Mouse (Mus musculus): ENCODE measurements around the gene Tubb4b. TPM values are rescaled to one million over a fixed set of nuclear protein-coding genes. Genes with fewer than 3 reads are reported as not detected.

Gene Tubb4b
- polyA plus RNA-seq (2014; fragmentation: Nextera tagmentation; extraction: Ambion mirVana) = 512 and 519 TPM in 2 replicates

DNA sequence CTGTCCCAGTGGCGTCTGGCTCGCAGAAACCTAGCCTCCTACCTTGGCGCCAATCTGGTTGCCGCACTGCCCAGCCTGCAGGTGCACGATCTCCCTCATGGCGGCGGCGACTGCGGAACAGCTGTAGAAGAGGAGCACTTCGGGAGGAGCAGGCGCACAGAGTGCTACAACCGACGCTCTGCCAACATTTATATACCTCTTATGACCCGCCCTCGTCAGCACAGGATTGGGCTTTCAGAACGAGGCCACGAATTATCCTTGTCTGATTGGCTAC, at the start of gene Tubb4b:
Tubb4b (minus strand) TSS at position 211 of the 274 bp plus-strand sequence.
- peak within 1 kb of the TSS; percentile 89 for H3K4me2 ChIP-seq (replicated peaks; ENCODE audit: low read depth, low read length)
- peak within 1 kb of the TSS; percentile 89 for H3K4me3 ChIP-seq (ENCODE audit: low read depth, low read length)
- peak within 1 kb of the TSS; percentile 97 for H3K27ac ChIP-seq (ENCODE audit: low read length)
- peaks cover 8% of the 10 kb centered on the region; the same call in 1 of the 2 replicates for H3K4me1 ChIP-seq (ENCODE audit: control insufficient read depth, insufficient read depth, low read length)
- peak within 1 kb of the TSS; percentile 82 for H3K9ac ChIP-seq (replicated peaks; ENCODE audit: low read depth, low read length)
- no peaks in the 10 kb centered on the region for H3K27me3 ChIP-seq (ENCODE audit: control insufficient read depth, insufficient read depth, low read length)
- WGBS = 0% methylated on average over 17 of the region's 17 CpGs
- peaks cover 6% of the 10 kb centered on the region for H3K36me3 ChIP-seq (ENCODE audit: control insufficient read depth, insufficient read depth, low read length)
- ATAC-seq (ENCODE audit: insufficient number of reproducible peaks, insufficient read depth, low FRiP score, low read depth) = no peak
- no peaks in the 10 kb centered on the region for H3K9me3 ChIP-seq (ENCODE audit: control insufficient read depth, low read depth, low read length)

DNA sequence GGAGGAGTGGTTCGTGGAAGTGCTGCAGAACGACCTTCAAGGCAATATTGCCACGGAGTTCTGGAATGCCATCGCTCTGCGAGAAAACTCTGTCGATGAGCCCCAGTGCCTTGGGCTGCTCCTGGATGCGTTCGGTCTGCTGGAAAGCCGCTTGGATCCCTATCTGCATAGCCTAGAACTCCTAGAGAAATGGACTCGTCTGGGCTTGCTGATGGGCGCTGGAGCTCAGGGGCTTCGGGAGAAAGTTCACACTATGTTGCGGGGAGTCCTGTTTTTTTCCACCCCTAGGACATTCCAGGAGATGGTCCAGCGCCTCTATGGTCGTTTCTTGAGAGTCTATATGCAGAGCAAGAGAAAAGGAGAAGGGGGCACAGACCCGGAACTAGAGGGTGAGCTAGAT, 48.5 kb upstream of the Tubb4b start:
- H3K4me2 ChIP-seq (replicated peaks; ENCODE audit: low read depth, low read length) = peak overlapping the region; percentile 95
- ATAC-seq (ENCODE audit: insufficient number of reproducible peaks, insufficient read depth, low FRiP score, low read depth) = no peak
- peak overlapping the region; percentile 17; the same call in 1 of the 2 replicates for H3K27ac ChIP-seq (ENCODE audit: low read length)
- WGBS = 32% methylated on average over 16 of the region's 16 CpGs
- H3K36me3 ChIP-seq (ENCODE audit: control insufficient read depth, insufficient read depth, low read length) = peaks cover 55% of the 10 kb centered on the region
- peak overlapping the region; percentile 82 for H3K9ac ChIP-seq (replicated peaks; ENCODE audit: low read depth, low read length)
- no peaks in the 10 kb centered on the region for H3K9me3 ChIP-seq (ENCODE audit: control insufficient read depth, low read depth, low read length)
- H3K4me1 ChIP-seq (ENCODE audit: control insufficient read depth, insufficient read depth, low read length) = peaks cover 16% of the 10 kb centered on the region; the same call in 1 of the 2 replicates
- H3K4me3 ChIP-seq (ENCODE audit: low read depth, low read length) = peak overlapping the region; percentile 75
- no peaks in the 10 kb centered on the region for H3K27me3 ChIP-seq (ENCODE audit: control insufficient read depth, insufficient read depth, low read length)

DNA sequence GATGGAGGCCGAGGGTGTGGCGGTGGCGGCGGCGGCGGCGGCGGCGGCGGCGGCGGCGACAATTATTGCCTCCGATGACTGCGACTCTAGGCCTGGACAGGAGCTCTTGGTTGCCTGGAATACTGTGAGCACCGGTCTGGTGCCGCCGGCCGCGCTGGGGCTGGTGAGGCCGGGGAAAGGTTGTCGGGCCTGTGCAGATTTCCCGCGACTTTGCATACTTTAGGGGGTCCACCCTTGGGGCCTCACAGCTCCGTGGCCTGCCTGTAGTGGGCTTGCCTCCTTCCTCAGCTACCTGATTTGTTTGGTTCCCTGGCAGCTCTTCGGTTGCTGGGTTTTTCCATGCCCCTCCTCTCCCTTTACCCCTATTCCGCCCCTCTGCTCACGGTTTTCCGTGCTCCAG, 48.0 kb upstream of the Tubb4b start:
- Histone ChIP-seq H3K27ac (ENCODE audit: low read length) (peak overlapping the region; percentile 17; the same call in 1 of the 2 replicates), H3K9ac (replicated peaks; ENCODE audit: low read depth, low read length) (peak overlapping the region; percentile 82), H3K4me1 (ENCODE audit: control insufficient read depth, insufficient read depth, low read length) (peaks cover 16% of the 10 kb centered on the region; the same call in 1 of the 2 replicates), H3K36me3 (ENCODE audit: control insufficient read depth, insufficient read depth, low read length) (peaks cover 50% of the 10 kb centered on the region), H3K27me3 (ENCODE audit: control insufficient read depth, insufficient read depth, low read length) (no peaks in the 10 kb centered on the region), H3K9me3 (ENCODE audit: control insufficient read depth, low read depth, low read length) (no peaks in the 10 kb centered on the region), H3K4me3 (ENCODE audit: low read depth, low read length) (peak overlapping the region; percentile 75), H3K4me2 (replicated peaks; ENCODE audit: low read depth, low read length) (peak overlapping the region; percentile 95)
- under 1% methylated on average over 28 of the region's 29 CpGs for WGBS
- peak; percentile 51; the same call in 1 of the 2 replicates for ATAC-seq (ENCODE audit: insufficient number of reproducible peaks, insufficient read depth, low FRiP score, low read depth)

DNA sequence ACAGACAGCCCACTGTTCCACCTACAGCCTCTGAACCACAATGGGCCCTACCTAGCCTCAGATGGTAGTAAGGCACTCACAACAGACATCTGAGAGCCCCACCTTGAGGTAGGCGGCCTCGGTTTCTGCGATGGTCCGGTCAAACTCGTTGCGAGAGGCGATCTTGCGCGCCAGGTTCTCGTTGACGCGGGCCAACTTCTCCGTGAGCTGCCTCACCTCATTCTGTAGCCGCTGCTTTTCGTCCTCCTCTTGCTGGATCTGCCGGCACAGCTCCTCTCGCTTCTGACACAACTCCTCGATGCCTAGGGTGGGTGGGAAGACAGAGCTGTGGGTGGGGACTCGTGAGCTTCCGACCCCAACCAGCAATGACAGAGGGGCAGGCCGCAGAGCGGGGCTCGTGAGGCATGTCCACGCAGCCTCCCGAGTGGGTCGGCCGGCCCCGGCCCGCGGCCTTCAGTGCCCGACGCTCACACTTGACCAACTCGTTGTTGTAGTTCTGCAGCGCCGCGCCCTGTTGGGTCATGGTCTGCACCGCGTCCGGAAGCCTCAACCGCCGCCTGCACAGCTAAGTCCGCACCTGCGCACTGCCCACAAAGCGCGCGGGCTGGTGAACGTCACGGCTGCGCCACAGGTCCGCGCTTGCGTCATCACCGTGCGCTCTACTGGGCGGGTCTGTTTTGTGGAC, 47.5 kb upstream of the Tubb4b start, which contains the start of the genes Ssna1 and Anapc2:
Ssna1 (minus strand) TSS at position 612 of the 685 bp plus-strand sequence.
Anapc2 (plus strand) TSS at position 652 of the 685 bp plus-strand sequence.
- 1% methylated on average over 52 of the region's 55 CpGs for WGBS
- H3K4me3 ChIP-seq (ENCODE audit: low read depth, low read length) = peak within 1 kb of the TSS; percentile 75

DNA sequence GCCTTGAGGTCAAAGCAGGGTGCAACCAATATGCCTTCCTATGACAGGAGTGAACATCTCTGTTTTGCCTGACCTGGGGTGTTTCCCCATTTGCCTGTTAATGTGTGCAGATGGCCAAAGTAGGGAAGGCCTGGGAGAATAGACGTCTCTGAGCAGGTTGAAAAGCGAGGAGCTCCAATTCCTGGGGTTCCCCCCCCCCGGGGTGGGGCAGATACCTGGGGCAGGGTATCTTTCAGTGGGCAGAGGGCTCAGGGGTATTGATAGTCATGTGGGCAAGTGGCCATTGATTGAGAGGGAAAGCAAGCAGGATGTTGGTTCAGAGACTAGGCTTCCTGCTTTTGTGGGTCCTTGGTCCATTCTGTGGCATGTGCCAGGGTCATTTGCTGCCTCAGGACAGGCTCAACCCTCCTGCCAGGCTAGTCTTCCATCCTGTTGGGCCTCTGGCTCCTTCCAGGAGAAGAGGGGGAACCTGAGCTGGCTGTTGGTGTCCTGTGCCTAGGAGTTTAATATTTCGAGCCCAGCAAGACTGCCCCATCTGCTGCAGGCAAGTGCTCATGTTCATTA, 43.3 kb upstream of the Tubb4b start:
- 75% methylated on average over 4 of the region's 4 CpGs for WGBS
- Histone ChIP-seq H3K27ac (ENCODE audit: low read length) (no peak overlapping the region), H3K36me3 (ENCODE audit: control insufficient read depth, insufficient read depth, low read length) (peaks cover 13% of the 10 kb centered on the region; the same call in 1 of the 2 replicates), H3K4me3 (ENCODE audit: low read depth, low read length) (no peak overlapping the region), H3K27me3 (ENCODE audit: control insufficient read depth, insufficient read depth, low read length) (no peaks in the 10 kb centered on the region; the same call in none of the 2 replicates), H3K4me2 (replicated peaks; ENCODE audit: low read depth, low read length) (no peak overlapping the region), H3K9me3 (ENCODE audit: control insufficient read depth, low read depth, low read length) (no peaks in the 10 kb centered on the region), H3K4me1 (ENCODE audit: control insufficient read depth, insufficient read depth, low read length) (peaks cover 17% of the 10 kb centered on the region; the same call in 1 of the 2 replicates), H3K9ac (replicated peaks; ENCODE audit: low read depth, low read length) (no peak overlapping the region)
- no peak for ATAC-seq (ENCODE audit: insufficient number of reproducible peaks, insufficient read depth, low FRiP score, low read depth)

More for the DNA sequence above, 47.5 kb upstream of the Tubb4b start, which contains the start of the genes Ssna1 and Anapc2:
- H3K4me1 ChIP-seq (ENCODE audit: control insufficient read depth, insufficient read depth, low read length) = peaks cover 16% of the 10 kb centered on the region; the same call in 1 of the 2 replicates
- no peaks in the 10 kb centered on the region for H3K27me3 ChIP-seq (ENCODE audit: control insufficient read depth, insufficient read depth, low read length)
- peaks cover 44% of the 10 kb centered on the region for H3K36me3 ChIP-seq (ENCODE audit: control insufficient read depth, insufficient read depth, low read length)
- peak; percentile 96 for ATAC-seq (ENCODE audit: insufficient number of reproducible peaks, insufficient read depth, low FRiP score, low read depth)
- H3K9ac ChIP-seq (replicated peaks; ENCODE audit: low read depth, low read length) = peak within 1 kb of the TSS; percentile 82
- peak within 1 kb of the TSS; percentile 82 for H3K27ac ChIP-seq (ENCODE audit: low read length)
- H3K9me3 ChIP-seq (ENCODE audit: control insufficient read depth, low read depth, low read length) = no peaks in the 10 kb centered on the region
- H3K4me2 ChIP-seq (replicated peaks; ENCODE audit: low read depth, low read length) = peak within 1 kb of the TSS; percentile 95

DNA sequence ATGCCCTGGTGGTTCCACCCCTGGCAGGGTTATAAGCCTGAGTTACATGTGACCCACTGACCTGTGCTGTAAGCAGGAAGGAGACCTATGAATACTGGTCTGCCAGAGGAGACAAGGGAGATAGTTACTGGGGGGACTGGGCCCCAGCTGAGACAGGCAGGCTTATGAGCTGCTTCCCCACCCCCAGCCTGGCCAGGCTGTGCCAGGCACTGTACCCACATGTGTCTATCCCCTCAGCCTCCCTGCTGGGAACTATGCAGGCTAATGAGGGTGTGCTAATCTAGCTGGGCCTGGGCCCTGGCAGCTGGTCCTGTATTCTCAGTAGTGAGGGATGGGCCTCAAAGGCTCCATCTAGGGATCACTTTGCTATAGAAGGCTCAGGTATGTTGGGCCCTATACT, 42.7 kb upstream of the Tubb4b start:
- H3K27ac ChIP-seq (ENCODE audit: low read length) = no peak overlapping the region; the same call in 1 of the 2 replicates
- no peak overlapping the region for H3K4me2 ChIP-seq (replicated peaks; ENCODE audit: low read depth, low read length)
- no peaks in the 10 kb centered on the region for H3K9me3 ChIP-seq (ENCODE audit: control insufficient read depth, low read depth, low read length)
- H3K4me1 ChIP-seq (ENCODE audit: control insufficient read depth, insufficient read depth, low read length) = peaks cover 17% of the 10 kb centered on the region; the same call in 1 of the 2 replicates
- H3K36me3 ChIP-seq (ENCODE audit: control insufficient read depth, insufficient read depth, low read length) = peaks cover 13% of the 10 kb centered on the region; the same call in 1 of the 2 replicates
- H3K4me3 ChIP-seq (ENCODE audit: low read depth, low read length) = no peak overlapping the region
- H3K27me3 ChIP-seq (ENCODE audit: control insufficient read depth, insufficient read depth, low read length) = no peaks in the 10 kb centered on the region; the same call in none of the 2 replicates
- ATAC-seq (ENCODE audit: insufficient number of reproducible peaks, insufficient read depth, low FRiP score, low read depth) = no peak
- no peak overlapping the region for H3K9ac ChIP-seq (replicated peaks; ENCODE audit: low read depth, low read length)

DNA sequence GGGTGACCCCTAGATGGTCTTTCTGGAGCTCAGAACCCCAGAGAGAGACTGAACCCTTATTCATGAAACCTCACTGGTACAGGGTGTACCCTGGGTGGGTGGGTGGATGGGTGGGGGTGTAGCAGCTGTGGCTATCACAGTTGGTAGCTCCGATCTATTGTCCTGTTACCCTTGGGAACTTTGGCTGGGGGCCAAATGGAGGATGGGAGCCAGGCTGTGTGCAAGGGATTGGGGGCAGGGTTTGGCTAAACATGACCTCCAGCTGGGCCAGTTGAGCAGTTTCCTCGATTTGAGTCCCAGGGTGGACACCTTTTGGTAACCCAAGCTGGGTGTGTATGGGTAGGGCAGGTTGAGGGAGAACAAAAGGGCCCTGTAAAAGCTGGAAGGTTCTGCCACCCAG, 42.2 kb upstream of the Tubb4b start:
- Histone ChIP-seq H3K9me3 (ENCODE audit: control insufficient read depth, low read depth, low read length) (no peaks in the 10 kb centered on the region), H3K36me3 (ENCODE audit: control insufficient read depth, insufficient read depth, low read length) (peaks cover 13% of the 10 kb centered on the region; the same call in 1 of the 2 replicates), H3K4me2 (replicated peaks; ENCODE audit: low read depth, low read length) (peak overlapping the region; percentile 24; the same call in 1 of the 2 replicates), H3K9ac (replicated peaks; ENCODE audit: low read depth, low read length) (no peak overlapping the region; the same call in 1 of the 2 replicates), H3K4me3 (ENCODE audit: low read depth, low read length) (no peak overlapping the region), H3K27me3 (ENCODE audit: control insufficient read depth, insufficient read depth, low read length) (no peaks in the 10 kb centered on the region; the same call in none of the 2 replicates), H3K4me1 (ENCODE audit: control insufficient read depth, insufficient read depth, low read length) (peaks cover 17% of the 10 kb centered on the region; the same call in 1 of the 2 replicates), H3K27ac (ENCODE audit: low read length) (peak overlapping the region; percentile 18; the same call in 1 of the 2 replicates)
- no peak for ATAC-seq (ENCODE audit: insufficient number of reproducible peaks, insufficient read depth, low FRiP score, low read depth)
- WGBS = 33% methylated on average over 2 of the region's 2 CpGs

DNA sequence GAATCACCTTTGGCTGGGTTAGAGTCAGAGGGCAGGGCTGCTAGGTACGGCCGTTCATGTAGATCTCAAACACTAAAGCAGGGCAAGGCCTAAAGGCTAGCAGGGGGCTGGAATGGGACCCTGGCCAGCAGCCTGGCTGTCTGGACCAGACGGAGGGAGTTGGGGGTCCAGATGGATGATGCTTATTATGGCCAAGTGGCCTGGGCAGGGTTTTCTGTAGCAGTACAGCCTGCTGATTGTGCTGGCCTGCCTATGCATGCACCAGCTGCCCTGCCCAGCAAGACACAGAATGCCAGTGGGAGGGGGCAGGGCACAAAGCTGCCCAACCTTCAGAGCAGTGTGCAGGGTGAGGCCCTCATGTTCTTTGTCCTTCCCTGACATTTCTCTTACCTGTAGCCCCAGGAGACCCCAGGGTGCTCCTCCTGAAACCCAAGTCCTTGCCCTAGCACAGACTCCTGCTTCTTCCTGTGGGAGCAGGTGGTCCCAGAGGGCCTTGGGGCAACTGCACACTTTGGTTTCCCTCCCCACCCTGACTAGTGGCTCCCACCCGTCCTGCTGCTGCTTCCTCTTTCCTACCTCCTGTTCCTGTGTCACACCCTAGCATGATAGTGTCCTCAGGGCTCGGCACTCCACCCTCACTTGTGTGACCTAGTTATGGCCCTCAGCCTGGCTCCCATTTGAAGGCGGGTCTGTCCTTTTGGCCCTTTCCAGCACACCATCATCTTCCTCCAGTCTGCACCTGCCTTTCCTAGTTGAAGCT, 41.6 kb upstream of the Tubb4b start:
- WGBS = 57% methylated on average over 6 of the region's 6 CpGs
- Histone ChIP-seq H3K9me3 (ENCODE audit: control insufficient read depth, low read depth, low read length) (no peaks in the 10 kb centered on the region), H3K4me1 (ENCODE audit: control insufficient read depth, insufficient read depth, low read length) (peaks cover 12% of the 10 kb centered on the region; the same call in 1 of the 2 replicates), H3K36me3 (ENCODE audit: control insufficient read depth, insufficient read depth, low read length) (peaks cover 13% of the 10 kb centered on the region; the same call in 1 of the 2 replicates), H3K4me3 (ENCODE audit: low read depth, low read length) (no peak overlapping the region), H3K27me3 (ENCODE audit: control insufficient read depth, insufficient read depth, low read length) (no peaks in the 10 kb centered on the region; the same call in none of the 2 replicates), H3K9ac (replicated peaks; ENCODE audit: low read depth, low read length) (no peak overlapping the region; the same call in 1 of the 2 replicates), H3K4me2 (replicated peaks; ENCODE audit: low read depth, low read length) (peak overlapping the region; percentile 24; the same call in 1 of the 2 replicates), H3K27ac (ENCODE audit: low read length) (peak overlapping the region; percentile 18; the same call in 1 of the 2 replicates)
- no peak for ATAC-seq (ENCODE audit: insufficient number of reproducible peaks, insufficient read depth, low FRiP score, low read depth)
